Mouse (Mus musculus): ENCODE measurements around the gene Mta2. TPM values are rescaled to one million over a fixed set of nuclear protein-coding genes. Genes with fewer than 3 reads are reported as not detected.

Gene Mta2
- total and polyA plus RNA-seq, 3 experiments = 116 to 171 (median 167) TPM

Other genes with a start within 250 kb of the Mta2 start
Only the 30 nearest of the 32 such genes appear.
- gene 1700092M07Rik, start 201.2 kb upstream of the Mta2 start, total RNA-seq (2012; rRNA removed) = 3.0 and 3.3 TPM in 2 replicates
- 1 to 10 TPM in 1 of 2 experiments, not detected in 1; 4.3 TPM for gene 1700092M07Rik, start 201.2 kb upstream of the Mta2 start, polyA plus RNA-seq (2012; ENCODE audit: insufficient read depth in 1 of 2, insufficient read length in 2 of 2, low read depth in 1 of 2, low replicate concordance in 2 of 2, missing spikeins in 1 of 2)
- gene Stx5a, start 200.5 kb upstream of the Mta2 start, total RNA-seq (2012; rRNA removed) = 27.5 and 28.7 TPM in 2 replicates
- 10 to 100 TPM in 1 of 2 experiments, not detected in 1; 50.0 TPM for gene Stx5a, start 200.5 kb upstream of the Mta2 start, polyA plus RNA-seq (2012; ENCODE audit: insufficient read depth in 1 of 2, insufficient read length in 2 of 2, low read depth in 1 of 2, low replicate concordance in 2 of 2, missing spikeins in 1 of 2)
- 107 and 122 TPM in 2 replicates for gene Nxf1, start 184.8 kb upstream of the Mta2 start, total RNA-seq (2012; rRNA removed)
- gene Nxf1, start 184.8 kb upstream of the Mta2 start, polyA plus RNA-seq (2012; ENCODE audit: insufficient read depth in 1 of 2, insufficient read length in 2 of 2, low read depth in 1 of 2, low replicate concordance in 2 of 2, missing spikeins in 1 of 2) = 100 to 1,000 TPM; 231 to 296 TPM
- gene Tmem223, start 170.9 kb upstream of the Mta2 start, total RNA-seq (2012; rRNA removed) = 7.5 and 7.8 TPM in 2 replicates
- gene Tmem223, start 170.9 kb upstream of the Mta2 start, polyA plus RNA-seq (2012; ENCODE audit: insufficient read depth in 1 of 2, insufficient read length in 2 of 2, low read depth in 1 of 2, low replicate concordance in 2 of 2, missing spikeins in 1 of 2) = 10 to 100 TPM in 1 of 2 experiments, not detected in 1; 23.2 TPM
- gene Tmem179b, start 167.4 kb upstream of the Mta2 start, total RNA-seq (2012; rRNA removed) = 49.2 and 60.0 TPM in 2 replicates
- 100 to 1,000 TPM in 1 of 2 experiments, not detected in 1; 101 TPM for gene Tmem179b, start 167.4 kb upstream of the Mta2 start, polyA plus RNA-seq (2012; ENCODE audit: insufficient read depth in 1 of 2, insufficient read length in 2 of 2, low read depth in 1 of 2, low replicate concordance in 2 of 2, missing spikeins in 1 of 2)
- 15.3 and 18.3 TPM in 2 replicates for gene Taf6l, start 155.5 kb upstream of the Mta2 start, total RNA-seq (2012; rRNA removed)
- 10 to 100 TPM in 1 of 2 experiments, not detected in 1; 25.5 TPM for gene Taf6l, start 155.5 kb upstream of the Mta2 start, polyA plus RNA-seq (2012; ENCODE audit: insufficient read depth in 1 of 2, insufficient read length in 2 of 2, low read depth in 1 of 2, low replicate concordance in 2 of 2, missing spikeins in 1 of 2)
- gene Polr2g, start 143.3 kb upstream of the Mta2 start, total RNA-seq (2012; rRNA removed) = 165 and 188 TPM in 2 replicates
- gene Polr2g, start 143.3 kb upstream of the Mta2 start, polyA plus RNA-seq (2012; ENCODE audit: insufficient read depth in 1 of 2, insufficient read length in 2 of 2, low read depth in 1 of 2, low replicate concordance in 2 of 2, missing spikeins in 1 of 2) = 100 to 1,000 TPM in 1 of 2 experiments, not detected in 1; 181 TPM
- gene Zbtb3, start 139.3 kb upstream of the Mta2 start, total RNA-seq (2012; rRNA removed) = 2.6 and 2.9 TPM in 2 replicates
- gene Zbtb3, start 139.3 kb upstream of the Mta2 start, polyA plus RNA-seq (2012; ENCODE audit: insufficient read depth in 1 of 2, insufficient read length in 2 of 2, low read depth in 1 of 2, low replicate concordance in 2 of 2, missing spikeins in 1 of 2) = 1 to 10 TPM in 1 of 2 experiments, not detected in 1; 2.4 TPM
- gene Ttc9c, start 122.5 kb upstream of the Mta2 start, total RNA-seq (2012; rRNA removed) = 22.9 and 24.2 TPM in 2 replicates
- 10 to 100 TPM in 1 of 2 experiments, not detected in 1; 29.8 TPM for gene Ttc9c, start 122.5 kb upstream of the Mta2 start, polyA plus RNA-seq (2012; ENCODE audit: insufficient read depth in 1 of 2, insufficient read length in 2 of 2, low read depth in 1 of 2, low replicate concordance in 2 of 2, missing spikeins in 1 of 2)
- 39.4 and 44.6 TPM in 2 replicates for gene Hnrnpul2, start 121.9 kb upstream of the Mta2 start, total RNA-seq (2012; rRNA removed)
- gene Hnrnpul2, start 121.9 kb upstream of the Mta2 start, polyA plus RNA-seq (2012; ENCODE audit: insufficient read depth in 1 of 2, insufficient read length in 2 of 2, low read depth in 1 of 2, low replicate concordance in 2 of 2, missing spikeins in 1 of 2) = 100 to 1,000 TPM; 106 to 174 TPM
- 0.23 TPM in 1 of 2 replicates, not detected in the other for gene AC129217.1, start 112.1 kb upstream of the Mta2 start, total RNA-seq (2012; rRNA removed)
- 10 to 100 TPM in 1 of 2 experiments, not detected in 1; 53.4 TPM for gene AC129217.1, start 112.1 kb upstream of the Mta2 start, polyA plus RNA-seq (2012; ENCODE audit: insufficient read depth in 1 of 2, insufficient read length in 2 of 2, low read depth in 1 of 2, low replicate concordance in 2 of 2, missing spikeins in 1 of 2)
- 26.0 and 29.5 TPM in 2 replicates for gene Bscl2, start 104.4 kb upstream of the Mta2 start, total RNA-seq (2012; rRNA removed)
- 10 to 100 TPM in 1 of 2 experiments, not detected in 1; 51.3 TPM for gene Bscl2, start 104.4 kb upstream of the Mta2 start, polyA plus RNA-seq (2012; ENCODE audit: insufficient read depth in 1 of 2, insufficient read length in 2 of 2, low read depth in 1 of 2, low replicate concordance in 2 of 2, missing spikeins in 1 of 2)
- 0.15 and 0.29 TPM in 2 replicates for gene Gng3, start 102.7 kb upstream of the Mta2 start, total RNA-seq (2012; rRNA removed)
- 1 to 10 TPM in 1 of 2 experiments, not detected in 1; 2.5 TPM for gene Gng3, start 102.7 kb upstream of the Mta2 start, polyA plus RNA-seq (2012; ENCODE audit: insufficient read depth in 1 of 2, insufficient read length in 2 of 2, low read depth in 1 of 2, low replicate concordance in 2 of 2, missing spikeins in 1 of 2)
- gene Lrrn4cl, start 91.1 kb upstream of the Mta2 start, total RNA-seq (2012; rRNA removed) = 0.15 and 0.26 TPM in 2 replicates
- under 1 TPM in 1 of 2 experiments, not detected in 1; 0.54 TPM for gene Lrrn4cl, start 91.1 kb upstream of the Mta2 start, polyA plus RNA-seq (2012; ENCODE audit: insufficient read depth in 1 of 2, insufficient read length in 2 of 2, low read depth in 1 of 2, low replicate concordance in 2 of 2, missing spikeins in 1 of 2)
- 179 and 187 TPM in 2 replicates for gene Ubxn1, start 70.4 kb upstream of the Mta2 start, total RNA-seq (2012; rRNA removed)
- 100 to 1,000 TPM in 1 of 2 experiments, not detected in 1; 366 TPM for gene Ubxn1, start 70.4 kb upstream of the Mta2 start, polyA plus RNA-seq (2012; ENCODE audit: insufficient read depth in 1 of 2, insufficient read length in 2 of 2, low read depth in 1 of 2, low replicate concordance in 2 of 2, missing spikeins in 1 of 2)
- 46.3 and 49.4 TPM in 2 replicates for gene Uqcc3, start 61.0 kb upstream of the Mta2 start, total RNA-seq (2012; rRNA removed)
- 10 to 100 TPM in 1 of 2 experiments, not detected in 1; 55.0 TPM for gene Uqcc3, start 61.0 kb upstream of the Mta2 start, polyA plus RNA-seq (2012; ENCODE audit: insufficient read depth in 1 of 2, insufficient read length in 2 of 2, low read depth in 1 of 2, low replicate concordance in 2 of 2, missing spikeins in 1 of 2)
- 10.3 and 15.5 TPM in 2 replicates for gene Lbhd1, start 58.1 kb upstream of the Mta2 start, total RNA-seq (2012; rRNA removed)
- gene Lbhd1, start 58.1 kb upstream of the Mta2 start, polyA plus RNA-seq (2012; ENCODE audit: insufficient read depth in 1 of 2, insufficient read length in 2 of 2, low read depth in 1 of 2, low replicate concordance in 2 of 2, missing spikeins in 1 of 2) = 100 to 1,000 TPM in 1 of 2 experiments, 10 to 100 TPM in 1; 46.5 to 123 TPM
- not detected in 2 replicates for gene Gm49403, start 57.9 kb upstream of the Mta2 start, total RNA-seq (2012; rRNA removed)
- not detected for gene Gm49403, start 57.9 kb upstream of the Mta2 start, polyA plus RNA-seq (2012; ENCODE audit: insufficient read depth in 1 of 2, insufficient read length in 2 of 2, low read depth in 1 of 2, low replicate concordance in 2 of 2, missing spikeins in 1 of 2)
- 171 and 184 TPM in 2 replicates for gene 1810009A15Rik, start 53.0 kb upstream of the Mta2 start, total RNA-seq (2012; rRNA removed)
- gene 1810009A15Rik, start 53.0 kb upstream of the Mta2 start, polyA plus RNA-seq (2012; ENCODE audit: insufficient read depth in 1 of 2, insufficient read length in 2 of 2, low read depth in 1 of 2, low replicate concordance in 2 of 2, missing spikeins in 1 of 2) = 100 to 1,000 TPM in 1 of 2 experiments, not detected in 1; 189 TPM
- gene Gm49416, start 52.9 kb upstream of the Mta2 start, total RNA-seq (2012; rRNA removed) = 0.77 TPM in 1 of 2 replicates, not detected in the other
- gene Gm49416, start 52.9 kb upstream of the Mta2 start, polyA plus RNA-seq (2012; ENCODE audit: insufficient read depth in 1 of 2, insufficient read length in 2 of 2, low read depth in 1 of 2, low replicate concordance in 2 of 2, missing spikeins in 1 of 2) = 10 to 100 TPM in 1 of 2 experiments, not detected in 1; 31.2 TPM
- 38.1 and 43.9 TPM in 2 replicates for gene Ints5, start 48.9 kb upstream of the Mta2 start, total RNA-seq (2012; rRNA removed)
- 10 to 100 TPM in 1 of 2 experiments, not detected in 1; 51.5 TPM for gene Ints5, start 48.9 kb upstream of the Mta2 start, polyA plus RNA-seq (2012; ENCODE audit: insufficient read depth in 1 of 2, insufficient read length in 2 of 2, low read depth in 1 of 2, low replicate concordance in 2 of 2, missing spikeins in 1 of 2)
- gene Ganab, start 43.8 kb upstream of the Mta2 start, total RNA-seq (2012; rRNA removed) = 104 and 122 TPM in 2 replicates
- 100 to 1,000 TPM in 1 of 2 experiments, not detected in 1; 123 TPM for gene Ganab, start 43.8 kb upstream of the Mta2 start, polyA plus RNA-seq (2012; ENCODE audit: insufficient read depth in 1 of 2, insufficient read length in 2 of 2, low read depth in 1 of 2, low replicate concordance in 2 of 2, missing spikeins in 1 of 2)
- gene B3gat3, start 21.5 kb upstream of the Mta2 start, total RNA-seq (2012; rRNA removed) = 21.0 and 26.2 TPM in 2 replicates
- gene B3gat3, start 21.5 kb upstream of the Mta2 start, polyA plus RNA-seq (2012; ENCODE audit: insufficient read depth in 1 of 2, insufficient read length in 2 of 2, low read depth in 1 of 2, low replicate concordance in 2 of 2, missing spikeins in 1 of 2) = 10 to 100 TPM in 1 of 2 experiments, not detected in 1; 35.4 TPM
- gene Rom1, start 12.5 kb upstream of the Mta2 start, total RNA-seq (2012; rRNA removed) = 1.6 and 4.1 TPM in 2 replicates
- 1 to 10 TPM in 1 of 2 experiments, not detected in 1; 3.1 TPM for gene Rom1, start 12.5 kb upstream of the Mta2 start, polyA plus RNA-seq (2012; ENCODE audit: insufficient read depth in 1 of 2, insufficient read length in 2 of 2, low read depth in 1 of 2, low replicate concordance in 2 of 2, missing spikeins in 1 of 2)
- 13.0 and 16.6 TPM in 2 replicates for gene Eml3, start 12.3 kb upstream of the Mta2 start, total RNA-seq (2012; rRNA removed)
- gene Eml3, start 12.3 kb upstream of the Mta2 start, polyA plus RNA-seq (2012; ENCODE audit: insufficient read depth in 1 of 2, insufficient read length in 2 of 2, low read depth in 1 of 2, low replicate concordance in 2 of 2, missing spikeins in 1 of 2) = 10 to 100 TPM in 1 of 2 experiments, not detected in 1; 23.4 TPM
- 54.6 and 54.9 TPM in 2 replicates for gene Tut1, start 12.0 kb downstream of the Mta2 start, total RNA-seq (2012; rRNA removed)
- gene Tut1, start 12.0 kb downstream of the Mta2 start, polyA plus RNA-seq (2012; ENCODE audit: insufficient read depth in 1 of 2, insufficient read length in 2 of 2, low read depth in 1 of 2, low replicate concordance in 2 of 2, missing spikeins in 1 of 2) = 10 to 100 TPM in 1 of 2 experiments, not detected in 1; 68.2 TPM
- gene Eef1g, start 25.2 kb downstream of the Mta2 start, total RNA-seq (2012; rRNA removed) = 1,362 and 1,397 TPM in 2 replicates
- 1,000 to 10,000 TPM; 1,691 to 1,817 TPM for gene Eef1g, start 25.2 kb downstream of the Mta2 start, polyA plus RNA-seq (2012; ENCODE audit: insufficient read depth in 1 of 2, insufficient read length in 2 of 2, low read depth in 1 of 2, low replicate concordance in 2 of 2, missing spikeins in 1 of 2)
- 1.2 and 1.3 TPM in 2 replicates for gene Ahnak, start 47.4 kb downstream of the Mta2 start, total RNA-seq (2012; rRNA removed)
- gene Ahnak, start 47.4 kb downstream of the Mta2 start, polyA plus RNA-seq (2012; ENCODE audit: insufficient read depth in 1 of 2, insufficient read length in 2 of 2, low read depth in 1 of 2, low replicate concordance in 2 of 2, missing spikeins in 1 of 2) = 1 to 10 TPM in 1 of 2 experiments, not detected in 1; 2.2 TPM
- not detected in 2 replicates for gene Scgb1a1, start 146.1 kb downstream of the Mta2 start, total RNA-seq (2012; rRNA removed)
- not detected for gene Scgb1a1, start 146.1 kb downstream of the Mta2 start, polyA plus RNA-seq (2012; ENCODE audit: insufficient read depth in 1 of 2, insufficient read length in 2 of 2, low read depth in 1 of 2, low replicate concordance in 2 of 2, missing spikeins in 1 of 2)
- gene Asrgl1, start 193.8 kb downstream of the Mta2 start, total RNA-seq (2012; rRNA removed) = 24.5 and 33.0 TPM in 2 replicates
- 10 to 100 TPM in 1 of 2 experiments, not detected in 1; 63.9 TPM for gene Asrgl1, start 193.8 kb downstream of the Mta2 start, polyA plus RNA-seq (2012; ENCODE audit: insufficient read depth in 1 of 2, insufficient read length in 2 of 2, low read depth in 1 of 2, low replicate concordance in 2 of 2, missing spikeins in 1 of 2)